Mouse (Mus musculus) thymus, adult 2 months (tissue): ENCODE results near the gene Tmc3.

Experiments used
- CTCF ChIP-seq: fragments of 200-500 bp; IDR thresholded peaks from 2 replicates; pipeline ENCODE4 v1.5.1; 2012; ENCODE audit warnings: mild to moderate bottlenecking, control low read depth, low read length, moderate library complexity, borderline replicate concordance; ENCODE audit not compliant: control insufficient read depth, poor library complexity, insufficient read depth; ENCODE audit errors: extremely low read depth
- POLR2A ChIP-seq: fragments of 200-500 bp; IDR thresholded peaks from 2 replicates; pipeline ENCODE4 v1.6.1; 2012; ENCODE audit warnings: mild to moderate bottlenecking, low read length, control low read depth, moderate library complexity; ENCODE audit not compliant: control insufficient read depth, poor library complexity, insufficient read depth; ENCODE audit errors: extremely low read depth

DNA sequence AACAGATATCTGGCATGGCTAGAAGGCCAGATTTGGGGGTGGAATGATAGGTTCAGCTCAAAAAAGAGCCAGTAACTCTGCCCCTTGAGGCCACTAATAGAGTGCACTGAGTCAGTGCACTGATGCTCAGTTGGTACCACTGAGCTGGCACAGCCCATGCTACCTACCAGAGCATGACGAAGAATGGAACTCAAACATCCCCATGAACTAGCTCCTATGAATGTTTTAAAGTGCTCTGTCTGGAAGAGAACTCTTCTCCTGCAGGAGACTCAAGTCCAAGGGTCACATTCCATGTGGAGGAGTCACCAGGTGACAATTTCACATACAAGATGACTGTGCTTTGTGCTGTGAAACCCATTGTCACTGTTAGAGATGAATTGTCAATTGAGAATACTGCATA lies 34.0 kb downstream of the Tmc3 start:
- TF ChIP-seq POLR2A = no peak
- TF ChIP-seq CTCF = no peak
